Mouse (Mus musculus) olfactory bulb, adult 2 months (tissue): ENCODE measurements at regions not wholly inside any gene's neighbourhood (a gene's known extent, or its start where the extent isn't known, plus 50 kb on each side); places are given as distances from the start of the nearest gene placed in this dataset.

Source experiments
- CTCF ChIP-seq: fragments of 200-500 bp; IDR thresholded peaks from 2 replicates; pipeline ENCODE4 v1.5.1; 2012; ENCODE audit warnings: low read depth, mild to moderate bottlenecking, low read length, moderate library complexity; ENCODE audit not compliant: insufficient read depth
- POLR2A ChIP-seq: fragments of 200-500 bp; IDR thresholded peaks from 2 replicates; pipeline ENCODE4 v1.6.1; 2012; ENCODE audit warnings: mild to moderate bottlenecking, low read depth, low read length, moderate library complexity; ENCODE audit not compliant: insufficient read depth

GRCm38 (mm10) chr10:96841128-96841527, 224.3 kb downstream of the Btg1 start:
- TF ChIP-seq POLR2A = no peak
- no peak for TF ChIP-seq CTCF
